Mouse (Mus musculus) spleen, postnatal 4 days (tissue): ENCODE measurements around the gene Tmem50a.

Source experiments
- DNase-seq, 2 experiments: peaks; one replicate each; pipeline ENCODE4 v3.0.0; 2022; ENCODE audit warnings: low spot score in 2 of 2

The Tmem50a gene

DNA sequence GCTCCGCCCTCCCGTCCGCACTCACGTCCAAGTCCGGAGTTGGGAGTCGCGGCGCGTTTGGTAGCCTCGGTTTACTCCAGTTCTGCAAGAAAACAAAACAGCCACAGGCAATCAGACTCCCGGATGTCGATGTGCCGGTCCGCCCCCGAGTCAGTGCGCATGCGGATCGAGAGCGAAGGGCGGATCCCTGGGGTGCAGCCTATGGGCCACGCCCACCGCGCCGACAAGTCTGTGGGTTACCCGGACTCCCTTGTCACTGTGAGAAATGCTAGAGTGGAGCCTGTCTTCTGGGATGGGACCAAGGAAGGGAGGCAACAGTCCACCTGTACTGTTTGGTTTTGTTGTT is at the start of gene Tmem50a:
TSS of gene Tmem50a (minus strand) at position 161 of the 346 bp plus-strand sequence.
- DNase-seq, result peak; percentile 98 to 99

GRCm38 (mm10) chr4:134963021-134963776 is 48.4 kb upstream of the Tmem50a start:
- peak; percentile 77 to 88 for DNase-seq

GRCm38 (mm10) chr4:134956328-134956727 is 41.5 kb upstream of the Tmem50a start:
- peak; percentile 77 to 90 for DNase-seq

GRCm38 (mm10) chr4:134955845-134956244 is 41.0 kb upstream of the Tmem50a start:
- peak in 1 of 2 experiments; percentile 43 for DNase-seq

DNA sequence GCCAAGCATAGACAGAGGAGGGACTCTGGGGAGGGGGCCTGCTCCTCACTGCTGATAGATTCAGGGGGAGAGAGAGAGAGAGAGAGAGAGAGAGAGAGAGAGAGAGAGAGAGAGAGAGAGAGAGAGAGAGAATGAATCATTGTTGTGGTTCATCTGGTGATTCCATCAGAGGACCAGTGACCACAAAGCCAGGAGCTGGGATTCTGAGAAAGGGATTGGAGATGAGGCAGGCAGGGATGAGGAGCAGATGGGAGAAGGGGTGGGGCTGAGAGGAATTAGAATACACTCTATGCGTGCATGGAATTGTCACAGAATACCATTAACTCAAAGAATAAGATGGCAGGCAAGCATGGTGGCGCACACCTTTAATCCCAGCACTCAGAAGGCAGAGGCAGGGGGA is 40.4 kb upstream of the Tmem50a start:
- DNase-seq, result no peak

DNA sequence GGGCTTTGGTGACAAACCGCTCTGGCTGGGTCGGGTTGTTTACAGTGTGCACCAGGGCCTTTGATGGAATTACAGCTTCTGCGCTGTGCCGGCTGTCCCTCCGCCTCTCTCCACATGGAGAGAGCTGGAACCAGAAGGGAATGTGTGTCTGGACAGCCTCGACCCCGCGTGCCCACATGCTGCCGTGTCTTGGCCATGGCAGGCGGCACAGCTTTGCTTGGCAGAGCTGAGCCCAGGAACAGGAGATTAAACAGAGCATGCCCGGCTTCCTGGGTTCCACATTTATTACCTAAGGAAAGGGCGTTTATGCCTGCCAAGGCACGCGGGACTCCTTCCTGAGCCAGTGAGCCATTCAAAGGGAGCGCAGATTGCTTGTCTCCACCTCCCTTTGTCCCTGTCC is 39.6 kb upstream of the Tmem50a start:
- DNase-seq, result no peak

DNA sequence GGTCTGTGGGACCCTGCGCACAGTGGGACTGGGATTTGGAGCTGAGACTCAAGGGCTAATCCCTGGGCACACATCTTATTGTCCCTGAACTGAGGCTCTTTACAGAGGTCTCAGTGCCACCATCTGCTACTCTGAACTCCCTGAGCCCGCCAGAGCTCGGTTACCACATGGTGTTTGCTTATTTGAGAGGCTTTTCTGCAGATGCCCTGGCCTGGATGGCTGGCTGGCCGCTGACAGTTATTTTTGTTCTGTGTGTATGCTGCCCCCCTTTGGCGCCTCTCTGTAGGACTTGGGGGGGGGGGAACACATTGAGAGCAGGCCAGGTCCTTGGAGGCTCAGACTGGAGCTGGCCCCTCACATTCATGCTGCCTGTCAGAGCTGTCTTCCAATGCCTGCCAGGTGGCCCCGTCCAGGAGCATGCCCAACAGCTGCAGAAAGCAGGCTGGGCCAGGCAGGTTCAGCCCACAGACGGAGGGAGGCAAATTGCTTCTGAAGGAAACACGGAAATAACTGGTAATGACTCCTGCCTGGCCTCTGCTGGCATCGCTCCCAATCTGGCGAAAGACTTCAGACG is 35.8 kb upstream of the Tmem50a start:
- DNase-seq, result no peak

GRCm38 (mm10) chr4:134946024-134946744 is 31.4 kb upstream of the Tmem50a start:
- peak; percentile 68 to 85 for DNase-seq

GRCm38 (mm10) chr4:134943758-134944538 is 29.1 kb upstream of the Tmem50a start:
- DNase-seq, result no peak

GRCm38 (mm10) chr4:134939900-134940299 is 25.1 kb upstream of the Tmem50a start:
- no peak for DNase-seq

DNA sequence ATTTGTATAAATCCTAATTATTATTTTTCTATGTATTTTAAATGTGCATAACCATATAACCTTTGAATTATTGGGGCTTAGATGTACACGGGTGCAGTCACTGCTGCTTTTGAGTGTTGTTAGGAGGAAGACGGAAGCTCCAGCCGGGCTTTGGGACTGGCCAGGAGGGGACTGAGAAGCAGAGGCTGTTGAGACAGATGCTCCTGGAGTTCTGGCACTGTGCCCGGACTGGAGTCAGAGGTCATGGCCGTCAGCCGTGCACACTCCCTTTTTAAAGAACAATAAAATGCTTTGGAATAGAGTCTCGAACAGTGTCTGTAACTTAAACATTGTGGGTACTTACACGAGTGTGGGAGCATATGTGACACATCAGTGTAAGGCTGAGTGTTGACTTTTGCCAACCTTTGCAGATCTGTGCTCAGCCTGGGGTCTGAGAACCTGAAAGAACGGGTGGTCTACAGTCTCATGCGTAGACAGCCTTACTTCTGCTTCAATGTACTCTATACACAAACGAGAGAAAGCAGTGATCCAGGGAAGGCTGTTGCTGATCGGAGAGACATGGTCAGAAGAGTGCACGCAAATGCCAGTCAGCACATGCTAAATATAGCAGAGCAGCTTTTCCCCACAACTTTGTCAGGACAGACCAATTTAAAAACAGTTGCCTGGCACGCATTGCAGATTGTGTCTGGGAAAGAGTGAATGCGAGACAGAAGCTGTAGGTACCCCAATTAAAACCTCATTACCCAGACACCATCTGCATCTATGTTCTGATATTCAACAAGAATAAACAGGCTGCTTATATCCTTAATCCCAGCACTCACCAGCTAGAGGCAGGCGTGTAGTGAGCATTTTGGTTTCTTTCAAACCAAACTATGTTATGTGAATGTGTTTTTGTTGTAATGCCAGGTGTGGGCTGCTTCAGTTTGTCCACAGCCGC is 22.7 kb upstream of the Tmem50a start:
- DNase-seq, result no peak

- peak; percentile 92 to 95 for DNase-seq
Measured at GRCm38 (mm10) chr4:134930684-134931481, 16.1 kb upstream of the Tmem50a start, which contains the start of gene Syf2. Gene Syf2 (plus strand): TSS chr4:134930898.

DNA sequence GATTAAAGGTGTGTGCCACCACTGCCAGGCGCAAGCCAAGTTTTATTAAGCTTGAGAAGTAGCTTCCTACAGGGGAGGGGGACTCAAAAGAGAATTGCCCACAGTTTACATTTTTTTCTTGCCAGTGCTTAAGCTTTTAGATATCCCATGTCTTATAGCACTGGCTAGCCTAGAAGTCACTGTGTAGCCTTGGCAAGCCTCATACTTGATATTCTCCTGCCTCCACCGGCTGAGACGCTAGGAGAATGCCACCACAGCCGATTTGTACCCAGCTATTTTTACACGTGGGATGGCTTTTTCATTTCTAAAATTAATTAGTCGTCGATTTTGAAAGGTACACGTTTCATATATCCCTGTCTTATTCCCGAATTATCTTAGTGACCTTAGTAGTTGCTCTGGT is 15.4 kb upstream of the Tmem50a start:
- DNase-seq, result no peak

GRCm38 (mm10) chr4:134929536-134929935 is 14.7 kb upstream of the Tmem50a start:
- DNase-seq, result no peak

- no peak for DNase-seq
Measured at GRCm38 (mm10) chr4:134928464-134928836, 13.6 kb upstream of the Tmem50a start.

DNA sequence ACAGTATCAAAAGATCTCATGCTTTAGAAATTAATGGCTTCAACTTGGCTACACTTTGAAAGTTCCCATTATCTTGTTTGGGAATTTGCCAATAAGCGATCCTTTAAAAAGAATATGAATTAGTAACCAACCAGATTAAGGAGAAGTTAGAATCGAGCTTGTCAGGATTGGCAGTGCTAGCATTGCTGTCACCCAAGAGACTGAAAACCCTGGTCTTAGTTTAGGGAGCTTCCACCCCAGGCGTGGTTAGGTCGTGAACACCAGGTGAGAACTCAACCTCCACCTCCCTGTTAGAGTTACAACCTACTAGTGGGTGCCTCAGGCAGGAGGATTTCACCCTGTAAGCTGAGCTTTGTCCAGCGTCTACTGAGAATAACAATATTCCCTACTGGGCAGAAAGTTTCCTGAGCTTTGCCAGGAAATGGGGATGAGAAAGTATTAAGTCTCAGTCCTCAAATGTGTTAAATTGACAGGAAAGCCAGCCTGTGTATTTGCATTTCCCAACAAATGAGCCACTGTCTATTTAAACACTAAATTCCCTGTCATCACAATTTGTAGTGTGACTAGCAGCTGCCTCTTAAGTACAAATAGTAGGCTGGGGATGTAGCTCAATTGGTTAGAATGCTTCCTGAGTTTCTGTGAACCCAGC is 13.1 kb upstream of the Tmem50a start:
- no peak for DNase-seq

DNA sequence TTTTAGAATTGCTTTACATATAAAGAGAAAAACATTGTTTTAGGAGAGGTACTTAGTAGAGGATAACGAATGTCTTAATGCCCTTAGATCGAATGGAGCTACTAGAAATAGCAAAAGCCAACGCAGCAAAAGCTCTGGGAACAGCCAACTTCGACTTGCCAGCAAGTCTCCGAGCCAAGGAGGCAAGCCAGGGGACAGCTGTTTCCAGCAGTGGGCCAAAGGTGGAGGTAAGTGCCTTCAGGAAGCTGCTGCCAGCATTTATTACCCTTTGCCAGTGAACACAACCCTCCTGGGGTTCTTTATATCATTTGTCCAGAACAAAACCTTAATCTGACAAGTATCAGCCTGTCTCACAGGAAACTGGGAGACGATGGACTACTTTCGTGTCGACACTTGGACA is 10.4 kb upstream of the Tmem50a start:
- DNase-seq, result no peak

GRCm38 (mm10) chr4:134924019-134924741 is 9.4 kb upstream of the Tmem50a start:
- peak; percentile 76 to 84 for DNase-seq
